Mouse (Mus musculus): Measurements from ENCODE around the gene Lrrc45.
"Not testable (repeated sequence)": the region's sequence is repeated elsewhere in the genome, so short reads cannot be mapped to it uniquely, and the experiment has no call there.

Gene Lrrc45

DNA sequence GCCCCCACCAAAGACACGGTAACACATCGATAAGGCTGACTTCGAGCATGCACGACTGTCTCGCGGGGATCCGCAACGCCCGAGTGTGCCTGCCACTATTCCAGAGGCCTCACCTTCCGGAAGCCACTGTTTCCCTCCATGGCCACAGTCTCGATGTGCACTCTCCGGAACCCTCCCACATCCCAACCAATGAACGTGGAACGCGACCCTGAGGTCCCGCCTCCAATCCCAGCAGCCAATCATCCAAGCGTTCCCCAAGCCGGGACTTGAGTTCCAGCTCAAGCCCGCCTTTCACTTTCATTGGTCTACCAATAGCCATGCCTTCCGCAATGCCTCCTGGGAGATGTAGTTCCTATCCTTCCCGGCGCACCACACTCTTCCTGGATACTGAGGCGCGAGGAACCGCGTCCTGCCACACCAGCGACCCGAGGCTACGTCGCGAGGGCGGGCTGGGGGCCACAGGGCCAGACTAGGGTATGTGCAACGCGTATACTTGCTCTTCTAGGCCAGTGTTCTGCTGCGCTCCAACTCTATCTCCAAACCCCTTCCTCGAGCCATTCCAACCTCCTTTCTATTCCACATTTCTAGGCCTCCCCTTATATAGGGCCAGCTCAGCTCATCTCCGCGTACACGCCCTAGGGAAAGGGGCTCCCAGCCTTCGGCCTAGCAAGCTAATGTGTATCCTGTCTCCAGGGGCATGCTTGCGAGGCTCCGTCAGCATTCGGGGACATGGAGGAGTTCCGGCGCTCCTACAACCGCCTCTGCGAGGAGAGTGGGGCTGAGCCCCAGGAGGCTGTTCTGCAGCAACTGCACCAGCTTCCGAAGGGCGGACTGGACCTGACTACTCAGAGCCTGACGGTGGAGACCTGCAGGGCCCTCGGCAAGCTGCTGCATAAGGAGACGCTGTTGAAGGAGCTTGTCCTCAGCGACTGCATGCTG, at the start of gene Lrrc45, which contains the start of gene Cenpx:
Lrrc45 (plus strand) TSS at position 346 of the 939 bp plus-strand sequence.
Cenpx (minus strand) TSS at position 159 of the 939 bp plus-strand sequence.
- peak; percentile 99 for DNase-seq (ENCODE audit: low read depth, low spot score)

DNA sequence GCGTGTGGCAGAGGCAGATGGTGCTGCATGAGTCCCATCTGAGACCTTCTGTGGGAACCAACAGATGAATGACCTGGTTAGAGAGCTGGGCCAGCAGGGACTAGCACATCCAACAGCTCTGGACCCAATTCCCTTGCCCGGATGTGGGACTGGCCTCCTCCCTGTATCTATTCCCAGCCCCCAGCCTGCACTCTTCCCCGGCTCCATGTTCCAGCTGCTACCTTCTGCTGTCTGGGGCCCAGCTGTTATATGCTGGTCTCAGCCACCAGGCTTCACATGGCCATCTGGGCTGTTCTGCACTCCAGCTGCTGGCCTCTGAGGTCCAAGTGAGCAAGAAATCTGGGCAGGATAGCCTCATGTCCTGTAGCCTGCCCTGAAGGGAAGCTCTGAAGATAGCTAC, 48.3 kb upstream of the Lrrc45 start:
- peak; percentile 20 for DNase-seq (ENCODE audit: low read depth, low spot score)

DNA sequence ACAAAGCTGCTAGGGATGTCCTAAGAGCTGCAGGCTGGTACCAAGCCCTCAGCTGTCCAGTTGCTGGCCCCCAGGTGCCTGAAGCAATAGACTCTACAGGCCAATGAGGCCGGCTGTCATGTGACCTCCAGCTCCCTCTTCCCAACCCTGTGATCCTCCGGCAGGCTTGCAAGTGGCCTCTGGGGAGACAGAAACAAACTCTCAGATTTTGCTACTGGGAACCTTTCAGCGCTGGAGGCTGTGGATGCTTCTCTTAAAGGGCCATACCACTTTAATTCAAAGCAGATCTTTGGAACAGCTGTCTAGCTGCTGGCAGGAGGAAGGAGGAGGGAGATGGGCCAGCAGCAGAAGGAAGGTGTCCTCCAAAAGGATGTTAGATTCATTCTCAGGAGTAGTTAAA, 47.1 kb upstream of the Lrrc45 start:
- DNase-seq (ENCODE audit: low read depth, low spot score) = peak; percentile 18

DNA sequence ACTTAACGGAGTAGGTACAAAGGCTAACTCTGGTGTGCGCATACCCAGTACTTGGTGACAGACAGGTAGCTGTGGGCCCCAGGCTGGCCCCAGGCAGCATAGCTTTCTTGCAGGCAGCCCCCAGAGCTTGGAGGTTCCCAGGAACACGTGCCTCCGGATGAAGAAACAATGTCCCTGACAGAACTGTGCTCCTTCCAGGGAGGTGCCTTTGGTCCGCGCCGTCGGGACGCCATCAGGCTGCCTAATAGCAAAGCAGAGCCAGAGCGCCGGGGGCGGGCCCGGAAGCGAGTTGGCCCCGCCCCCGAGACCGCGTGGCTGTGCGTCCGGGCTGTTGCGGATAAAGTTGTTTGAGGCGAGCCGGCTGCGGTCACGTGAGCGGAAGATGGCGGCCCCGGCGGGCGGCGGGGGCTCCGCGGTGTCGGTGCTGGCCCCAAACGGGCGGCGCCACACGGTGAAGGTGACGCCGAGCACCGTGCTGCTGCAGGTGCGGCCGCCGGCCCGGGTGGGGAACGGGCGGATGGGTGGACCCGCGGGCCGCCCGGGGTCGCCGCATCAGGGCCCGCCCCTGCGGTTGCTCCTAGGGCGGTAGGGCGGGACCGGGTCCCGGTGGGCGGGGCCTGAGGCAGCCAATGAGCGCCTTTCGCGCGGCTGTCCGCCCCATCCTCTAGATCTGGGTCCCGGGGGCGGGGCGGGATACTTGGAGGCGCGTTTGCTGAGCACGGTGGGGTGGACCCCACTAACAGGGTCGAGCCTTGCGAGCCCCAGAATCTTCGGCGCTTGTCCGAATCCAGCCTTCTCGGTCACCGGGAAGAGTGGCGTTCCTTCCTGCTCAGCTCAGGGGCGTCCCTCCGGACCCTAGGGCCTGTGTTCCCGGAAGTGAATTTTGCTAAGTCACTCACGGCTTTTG, 40.8 kb upstream of the Lrrc45 start, which contains the start of gene Aspscr1:
Aspscr1 (plus strand) TSS at position 287 of the 907 bp plus-strand sequence.
- DNase-seq (ENCODE audit: low read depth, low spot score) = peak; percentile 95

DNA sequence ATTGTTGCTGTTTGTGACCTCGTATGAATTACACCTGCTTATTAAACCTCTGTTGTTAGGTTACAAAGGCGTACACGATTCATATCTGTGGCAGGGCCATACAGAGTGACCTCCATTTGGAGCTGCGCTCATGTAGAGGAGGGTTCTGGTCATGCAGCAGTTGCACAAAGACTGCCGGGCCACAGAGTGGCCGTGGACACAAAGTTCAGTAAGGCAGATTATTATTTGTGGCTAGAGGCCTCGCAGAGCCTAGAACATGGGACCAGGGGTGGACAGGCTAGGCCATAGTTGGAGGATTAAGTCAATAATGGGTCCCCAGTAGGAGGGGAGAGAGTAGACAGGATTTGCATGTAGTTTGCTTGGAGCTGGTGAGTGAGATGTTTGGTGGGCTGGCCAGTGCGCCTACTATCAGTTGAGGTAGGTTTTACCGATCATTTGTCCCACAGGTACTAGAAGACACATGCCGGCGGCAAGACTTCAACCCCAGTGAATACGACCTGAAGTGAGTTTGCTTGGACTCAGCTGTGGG, 40.1 kb upstream of the Lrrc45 start:
- DNase-seq (ENCODE audit: low read depth, low spot score) = no peak

DNA sequence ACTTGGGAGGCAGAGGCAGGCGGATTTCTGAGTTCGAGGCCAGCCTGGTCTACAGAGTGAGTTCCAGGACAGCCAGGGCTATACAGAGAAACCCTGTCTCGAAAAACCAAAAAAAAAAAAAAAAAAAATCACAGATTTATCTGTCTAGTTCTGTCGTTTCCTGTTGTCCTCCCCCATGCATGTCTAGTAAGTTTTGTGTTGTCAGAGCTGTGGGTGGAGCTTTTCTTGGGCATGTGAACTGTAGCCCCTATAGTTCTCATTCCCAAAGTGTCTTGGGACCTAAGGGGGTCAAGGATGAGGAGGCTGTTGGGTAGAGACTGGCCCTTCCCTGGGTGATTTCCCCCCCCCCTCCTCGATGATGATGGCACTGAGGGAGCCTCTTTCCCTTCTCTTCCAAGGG, 37.9 kb upstream of the Lrrc45 start:
- DNase-seq (ENCODE audit: low read depth, low spot score) = not testable (repeated sequence)

DNA sequence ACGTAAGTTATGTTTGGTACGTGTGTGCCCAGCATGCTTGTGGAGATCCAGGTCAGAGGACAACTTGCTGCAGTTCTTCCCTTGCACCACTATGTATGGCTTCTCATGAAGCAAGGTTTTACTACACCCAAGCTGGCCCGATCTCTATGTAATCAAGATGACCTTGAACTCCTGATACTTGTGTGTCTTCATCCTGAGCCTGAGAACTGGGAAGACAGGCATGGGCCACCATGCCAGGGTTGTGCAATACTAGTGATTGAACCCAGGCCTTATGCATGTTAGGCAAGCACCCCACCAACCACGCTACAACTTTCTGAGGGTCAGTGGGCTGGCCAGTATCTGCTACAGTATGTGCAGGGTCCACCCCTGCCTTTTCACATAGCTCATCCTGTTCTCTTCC, 36.8 kb upstream of the Lrrc45 start:
- no peak for DNase-seq (ENCODE audit: low read depth, low spot score)

DNA sequence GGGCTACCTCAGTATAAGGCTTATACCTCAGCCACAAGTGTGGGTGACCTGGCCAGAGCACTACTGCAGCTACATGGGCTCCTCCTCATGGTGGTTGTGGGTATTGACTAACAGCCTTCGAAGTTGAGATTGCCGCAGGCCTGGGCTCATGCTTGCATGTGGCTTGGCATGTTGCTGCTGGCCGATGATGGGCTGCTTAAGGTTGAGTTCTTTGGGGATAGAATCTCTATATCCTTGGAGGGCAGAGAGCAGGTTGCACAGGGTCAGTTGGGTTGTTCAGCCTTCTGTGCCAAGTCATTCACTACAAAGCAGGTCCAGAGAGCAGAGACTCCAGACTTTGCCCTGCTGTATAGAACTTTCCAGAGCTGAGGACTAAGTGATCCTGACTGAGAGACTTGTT, 33.8 kb upstream of the Lrrc45 start:
- DNase-seq (ENCODE audit: low read depth, low spot score) = peak; percentile 33

- no peak for DNase-seq (ENCODE audit: low read depth, low spot score)
Observed at GRCm38 (mm10) chr11:120682683-120683082, 31.0 kb upstream of the Lrrc45 start.

GRCm38 (mm10) chr11:120683536-120683935, 30.2 kb upstream of the Lrrc45 start:
- DNase-seq (ENCODE audit: low read depth, low spot score) = no peak

GRCm38 (mm10) chr11:120684086-120684485, 29.6 kb upstream of the Lrrc45 start:
- no peak for DNase-seq (ENCODE audit: low read depth, low spot score)

DNA sequence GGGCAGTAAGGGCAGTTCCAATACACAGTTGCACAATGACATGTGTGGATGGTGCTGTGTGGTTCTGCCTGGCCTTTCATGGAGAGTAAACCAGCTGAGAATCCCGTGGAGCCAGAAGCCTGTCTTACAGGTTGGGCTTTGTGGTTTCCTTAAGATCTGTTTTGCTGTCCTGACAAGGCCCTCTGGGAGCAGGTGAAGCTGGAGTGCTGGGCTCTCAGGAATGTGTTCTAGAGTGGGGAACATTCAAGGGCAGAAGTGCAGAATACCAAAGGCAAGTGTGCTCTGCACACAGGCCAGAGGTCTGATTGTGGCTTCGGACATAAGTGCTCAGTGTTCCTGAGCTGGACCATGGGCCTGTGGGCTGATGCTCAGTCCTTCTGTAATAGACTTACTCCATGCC, 29.1 kb upstream of the Lrrc45 start:
- DNase-seq (ENCODE audit: low read depth, low spot score) = no peak

GRCm38 (mm10) chr11:120686650-120687272, 27.0 kb upstream of the Lrrc45 start:
- DNase-seq (ENCODE audit: low read depth, low spot score) = no peak

DNA sequence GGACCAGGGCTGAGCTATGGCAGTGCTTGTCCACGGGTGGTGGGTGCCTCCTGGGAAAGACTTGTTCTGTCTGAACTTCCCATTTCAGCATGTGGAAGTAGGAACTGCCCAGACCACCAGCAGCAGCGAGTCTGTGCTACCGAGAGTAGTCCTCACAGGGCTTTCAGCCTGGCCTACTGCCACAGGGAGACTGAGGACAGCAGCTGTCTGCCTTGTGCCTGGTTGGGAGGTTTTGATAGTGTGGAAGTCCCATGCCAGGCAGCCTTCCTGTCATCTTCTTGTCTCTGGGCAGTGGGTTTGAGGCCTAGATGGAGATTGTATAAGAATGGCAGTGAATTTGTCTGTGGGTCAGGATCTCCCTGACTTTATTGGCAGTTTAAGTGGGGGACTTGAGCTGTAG, 24.4 kb upstream of the Lrrc45 start:
- no peak for DNase-seq (ENCODE audit: low read depth, low spot score)

DNA sequence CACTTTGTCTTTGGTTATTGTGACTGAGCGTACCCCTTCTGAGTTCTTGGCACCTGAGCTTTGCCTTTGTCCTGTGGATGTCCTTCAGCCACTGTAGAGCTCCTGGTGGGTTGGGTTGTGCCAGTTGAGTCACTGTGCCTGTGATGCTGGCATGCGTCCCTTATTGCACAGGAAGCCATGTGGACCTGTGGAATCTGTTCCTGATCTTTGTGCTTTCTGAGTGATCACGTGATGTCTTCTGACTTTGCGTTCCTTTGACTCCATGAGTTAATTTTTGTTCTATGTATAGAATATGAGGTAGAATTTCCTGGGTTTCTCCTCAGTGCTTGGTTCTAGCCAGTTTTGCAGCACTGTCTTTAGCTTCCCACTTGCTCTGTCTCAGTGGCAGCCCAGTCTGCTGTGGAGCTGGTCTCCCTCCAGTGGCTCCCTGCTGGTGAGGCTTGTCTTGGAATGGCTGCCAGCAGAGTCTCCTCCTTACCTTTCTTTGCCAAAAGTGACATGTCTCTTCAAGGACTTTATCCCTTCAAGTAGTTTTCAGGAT, 21.2 kb upstream of the Lrrc45 start:
- peak; percentile 60 for DNase-seq (ENCODE audit: low read depth, low spot score)

GRCm38 (mm10) chr11:120693461-120693860, 20.3 kb upstream of the Lrrc45 start:
- no peak for DNase-seq (ENCODE audit: low read depth, low spot score)

- DNase-seq (ENCODE audit: low read depth, low spot score) = no peak
Observed at GRCm38 (mm10) chr11:120695184-120695583, 18.5 kb upstream of the Lrrc45 start.

DNA sequence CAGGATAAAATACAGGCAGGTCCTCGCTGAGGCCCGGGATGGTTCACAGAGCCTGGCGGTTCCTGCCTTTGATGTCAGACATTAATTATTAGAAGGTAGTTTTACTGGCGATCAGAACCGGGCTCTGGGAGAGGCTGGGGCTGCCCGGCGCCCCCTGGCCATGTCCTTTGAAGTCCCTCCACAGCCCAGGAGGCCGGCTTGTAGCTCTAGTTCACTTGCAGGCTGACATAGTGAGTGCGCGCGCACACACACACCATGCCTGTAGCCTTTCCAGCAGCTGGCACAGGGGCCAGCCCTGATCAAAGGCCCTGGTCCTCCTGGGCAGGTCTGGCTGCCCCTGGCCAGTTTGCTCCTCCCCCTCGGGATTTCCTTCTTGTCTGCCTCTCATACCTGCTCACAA, 18.1 kb upstream of the Lrrc45 start:
- DNase-seq (ENCODE audit: low read depth, low spot score) = no peak

GRCm38 (mm10) chr11:120696568-120696967, 17.2 kb upstream of the Lrrc45 start:
- no peak for DNase-seq (ENCODE audit: low read depth, low spot score)

GRCm38 (mm10) chr11:120697741-120698140, 16.0 kb upstream of the Lrrc45 start:
- peak; percentile 65 for DNase-seq (ENCODE audit: low read depth, low spot score)
